ENCODE assay signal across 18 mouse cellular contexts in the genomic region with DNA sequence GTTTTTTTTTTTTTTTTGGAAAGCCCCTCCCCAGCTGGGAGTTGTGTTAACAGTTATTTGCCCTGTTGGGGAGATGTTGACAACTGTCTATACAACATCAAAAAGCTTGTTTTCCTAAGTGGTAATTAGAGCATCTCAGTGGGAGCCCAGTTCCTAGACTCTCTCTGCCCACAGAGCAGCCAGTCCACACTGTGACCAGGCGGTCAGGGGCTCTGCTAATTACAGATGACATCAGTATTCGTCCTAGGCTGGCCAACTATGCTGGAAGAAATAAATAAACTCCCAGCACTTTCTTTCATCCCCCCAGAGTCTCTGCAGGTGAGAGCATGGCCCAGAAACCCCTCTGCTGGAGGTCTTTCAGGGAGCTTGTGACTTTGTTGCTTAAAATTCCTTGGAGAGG.
"Had no signal": no experiment of that assay in that cellular context is flagged by ENCODE, and none has a peak within 500 bp of the region (broad histone marks: within the 10 kb centered on the region; RNA-seq: fewer than 3 reads in every experiment).

No protein-coding gene starts in this region.

- ATAC-seq: midbrain, embryonic 13.5 days; midbrain, embryonic 16.5 days had no signal

- H3K27me3 ChIP-seq: midbrain, embryonic 13.5 days; neural tube, embryonic 13.5 days; neural tube, embryonic 15.5 days; stomach, embryonic 15.5 days had no signal

- H3K4me1 ChIP-seq: midbrain, embryonic 10.5 days; midbrain, embryonic 13.5 days; neural tube, embryonic 13.5 days; neural tube, embryonic 15.5 days; stomach, embryonic 15.5 days had no signal

- H3K36me3 ChIP-seq: midbrain, embryonic 10.5 days; midbrain, embryonic 13.5 days; neural tube, embryonic 13.5 days; neural tube, embryonic 15.5 days; stomach, embryonic 15.5 days had no signal

- DNase-seq: lung, adult 18-20 months; lung, embryonic 14.5 days; lung, postnatal 10 days; lung, postnatal 4 days; right cerebral cortex, adult 18-20 months; right cerebral cortex, postnatal 25 days; thymus, adult 2 months; thymus, postnatal 25 days; thymus, postnatal 4 days had no signal

- H3K4me3 ChIP-seq: midbrain, embryonic 10.5 days; midbrain, embryonic 13.5 days; myocyte; neural tube, embryonic 13.5 days; neural tube, embryonic 15.5 days; stomach, embryonic 15.5 days had no signal

- H3K27ac ChIP-seq: liver, embryonic 14.5 days; midbrain, embryonic 10.5 days; midbrain, embryonic 13.5 days; neural tube, embryonic 13.5 days; neural tube, embryonic 15.5 days; stomach, embryonic 15.5 days; stomach, postnatal 0 days had no signal
